Mouse (Mus musculus) CH12.LX (cell line): Measurements from ENCODE around the gene Idh1.

Experiments used
- CTCF ChIP-seq, 2 experiments: IDR thresholded peaks in 1 of 2; conservative IDR thresholded peaks in 1 of 2; 2 replicates each; pipeline ENCODE4 v1.5.1; 2011 to 2012; ENCODE audit warnings: low read depth in 2 of 2, low read length in 2 of 2, improper control_type of control experiment in 1 of 2, inconsistent platforms in 1 of 2, mild to moderate bottlenecking in 1 of 2, moderate library complexity in 1 of 2
- E2F4 ChIP-seq: IDR thresholded peaks from 2 replicates; pipeline ENCODE4 v1.6.1; 2011; ENCODE audit warnings: low read depth, low read length, improper control_type of control experiment; ENCODE audit not compliant: insufficient replicate concordance
- HCFC1 ChIP-seq: IDR thresholded peaks from 2 replicates; pipeline ENCODE4 v1.6.1; 2012; ENCODE audit warnings: low read depth, mild to moderate bottlenecking, inconsistent platforms, low read length, improper control_type of control experiment
- MAFK ChIP-seq: IDR thresholded peaks from 2 replicates; pipeline ENCODE4 v1.6.1; 2011; ENCODE audit warnings: low read length, improper control_type of control experiment; ENCODE audit not compliant: insufficient replicate concordance
- MAX ChIP-seq: IDR thresholded peaks from 2 replicates; pipeline ENCODE4 v1.6.1; 2011; ENCODE audit warnings: low read length, improper control_type of control experiment
- MAZ ChIP-seq: IDR thresholded peaks from 2 replicates; pipeline ENCODE4 v1.6.1; 2012; ENCODE audit warnings: low read depth, mild to moderate bottlenecking, inconsistent platforms, low read length, improper control_type of control experiment, moderate library complexity
- MXI1 ChIP-seq: IDR thresholded peaks from 2 replicates; pipeline ENCODE4 v1.6.1; 2011; ENCODE audit warnings: mild to moderate bottlenecking, low read depth, low read length, improper control_type of control experiment
- NELFE ChIP-seq: IDR thresholded peaks from 2 replicates; pipeline ENCODE4 v1.6.1; 2011; ENCODE audit warnings: low read depth, low read length, improper control_type of control experiment
- POLR2A ChIP-seq: IDR thresholded peaks from 2 replicates; pipeline ENCODE4 v1.6.1; 2011; ENCODE audit warnings: low read depth, mild to moderate bottlenecking, improper control_type of control experiment, low read length
- POLR2AphosphoS2 ChIP-seq: IDR thresholded peaks from 2 replicates; pipeline ENCODE4 v1.6.1; 2011; ENCODE audit warnings: low read depth, low read length, improper control_type of control experiment
- TCF12 ChIP-seq: IDR thresholded peaks from 2 replicates; pipeline ENCODE4 v1.6.1; 2014; ENCODE audit warnings: low read depth, mild to moderate bottlenecking, inconsistent platforms, low read length, improper control_type of control experiment
- USF1 ChIP-seq: IDR thresholded peaks from 2 replicates; pipeline ENCODE4 v1.6.1; 2014; ENCODE audit warnings: low read depth, mild to moderate bottlenecking, inconsistent platforms, low read length, improper control_type of control experiment
- ZKSCAN1 ChIP-seq: IDR thresholded peaks from 2 replicates; pipeline ENCODE4 v1.6.1; 2012; ENCODE audit warnings: low read depth, inconsistent platforms, low read length, improper control_type of control experiment, borderline replicate concordance
- ZMIZ1 ChIP-seq: IDR thresholded peaks from 2 replicates; pipeline ENCODE4 v1.6.1; 2012; ENCODE audit warnings: low read depth, mild to moderate bottlenecking, inconsistent platforms, low read length, improper control_type of control experiment

- TF ChIP-seq E2F4 (no peak), ZKSCAN1 (no peak), HCFC1 (no peak), TCF12 (no peak), POLR2A (no peak), MXI1 (no peak), CTCF (conservative IDR thresholded peaks at IDR 0.05 in 1 of 2, IDR thresholded peaks at IDR 0.05 in 1 of 2; ENCODE audit: low read depth in 2 of 2, low read length in 2 of 2) (no peak), POLR2AphosphoS2 (no peak), MAFK (no peak), USF1 (no peak), NELFE (no peak), MAX (no peak), ZMIZ1 (no peak), MAZ (no peak)
Observed at GRCm38 (mm10) chr1:65132833-65133232, 53.5 kb downstream of the Idh1 start.
